Comparison of ENCODE assay signal across 14 mouse cellular contexts in genomic region chr16:23165441-23165840, GRCm38 (mm10). TPM values are rescaled to one million over a fixed set of nuclear protein-coding genes. Genes with fewer than 3 reads are reported as not detected.
DNase-seq lines count a peak whose midpoint lies in the region; ATAC-seq lines count a peak whose summit lies in the region.
"Had no signal": no experiment of that assay in that cellular context is flagged by ENCODE, and none has a peak within 500 bp of the region (broad histone marks: within the 10 kb centered on the region; RNA-seq: fewer than 3 reads in every experiment).

No protein-coding gene starts in this region.

- no peaks in the 10 kb centered on the region for H3K27me3 ChIP-seq in embryonic facial prominence, embryonic 11.5 days (ENCODE audit: control insufficient read depth, insufficient read depth, low read length)
- H3K27me3 ChIP-seq in embryonic facial prominence, embryonic 10.5 days (replicated peaks; ENCODE audit: low read depth, poor library complexity, severe bottlenecking): no peaks in the 10 kb centered on the region
- H3K27me3 ChIP-seq: midbrain, embryonic 12.5 days had no signal

- peak; percentile 23 for DNase-seq in embryonic facial prominence, embryonic 11.5 days (ENCODE audit: low spot score)
- no peak for DNase-seq in embryonic facial prominence, embryonic 10.5 days (ENCODE audit: low spot score)
- DNase-seq in spleen, postnatal 36 days (ENCODE audit: low spot score in 2 of 2): peak; percentile 26 to 43
- no peak for DNase-seq in spleen, postnatal 4 days (ENCODE audit: low spot score in 2 of 2)
- peak; percentile 76 to 78 for DNase-seq in thymus, postnatal 36 days
- DNase-seq in lung, postnatal 36 days: no peak
- DNase-seq in heart, postnatal 4 days: no peak
- DNase-seq: adrenal gland, postnatal 10 days; cerebellum, postnatal 14 days; kidney, adult 8-10 months had no signal

- no peak for ATAC-seq in embryonic facial prominence, embryonic 11.5 days (replicated peaks; ENCODE audit: insufficient number of reproducible peaks, low FRiP score, low TSS enrichment, low read depth)
- peak; percentile 82 for ATAC-seq in inflammation-experienced regulatory T-cells, adult 6 months
- ATAC-seq: forebrain, embryonic 16.5 days had no signal

- no peaks in the 10 kb centered on the region for H3K36me3 ChIP-seq in embryonic facial prominence, embryonic 11.5 days (replicated peaks; ENCODE audit: control insufficient read depth, insufficient read depth, low read depth, low read length)
- no peaks in the 10 kb centered on the region for H3K36me3 ChIP-seq in embryonic facial prominence, embryonic 10.5 days (replicated peaks)
- H3K36me3 ChIP-seq: midbrain, embryonic 12.5 days had no signal

- 68% methylated on average over 9 of the region's 9 CpGs for WGBS in embryonic facial prominence, embryonic 11.5 days
- 64% methylated on average over 9 of the region's 9 CpGs for WGBS in embryonic facial prominence, embryonic 10.5 days

- H3K9me3 ChIP-seq in embryonic facial prominence, embryonic 11.5 days (replicated peaks; ENCODE audit: control insufficient read depth, low read length): no peaks in the 10 kb centered on the region
- H3K9me3 ChIP-seq in embryonic facial prominence, embryonic 10.5 days: no peaks in the 10 kb centered on the region
- H3K9me3 ChIP-seq: midbrain, embryonic 12.5 days had no signal

- H3K4me1 ChIP-seq in embryonic facial prominence, embryonic 11.5 days (ENCODE audit: control insufficient read depth, insufficient read depth, low read length): no peaks in the 10 kb centered on the region
- no peaks in the 10 kb centered on the region for H3K4me1 ChIP-seq in embryonic facial prominence, embryonic 10.5 days
- H3K4me1 ChIP-seq: midbrain, embryonic 12.5 days had no signal

- no peak overlapping the region for H3K4me3 ChIP-seq in embryonic facial prominence, embryonic 11.5 days (ENCODE audit: low read depth, low read length)
- no peak overlapping the region for H3K4me3 ChIP-seq in embryonic facial prominence, embryonic 10.5 days
- H3K4me3 ChIP-seq: midbrain, embryonic 12.5 days had no signal

- no peak overlapping the region for H3K27ac ChIP-seq in embryonic facial prominence, embryonic 11.5 days (replicated peaks; ENCODE audit: low read depth, low read length)
- no peak overlapping the region for H3K27ac ChIP-seq in embryonic facial prominence, embryonic 10.5 days (replicated peaks)
- H3K27ac ChIP-seq: midbrain, embryonic 12.5 days had no signal

- H3K4me2 ChIP-seq in embryonic facial prominence, embryonic 11.5 days (ENCODE audit: low read depth, low read length): no peak overlapping the region
- H3K4me2 ChIP-seq: midbrain, embryonic 12.5 days had no signal

- H3K9ac ChIP-seq in embryonic facial prominence, embryonic 11.5 days (replicated peaks; ENCODE audit: low read length): no peak overlapping the region
- H3K9ac ChIP-seq: midbrain, embryonic 12.5 days had no signal

RNA-seq across cellular contexts. Expression of gene Adipoq, which starts 19.1 kb away (rescaled TPM):
- polyA plus RNA-seq in embryonic facial prominence, embryonic 11.5 days (2014; fragmentation: Nextera tagmentation; extraction: Ambion mirVana): 0.17 TPM in 1 of 2 replicates, not detected in the other
- not detected in 2 replicates for polyA plus RNA-seq in embryonic facial prominence, embryonic 10.5 days (2016; fragmentation: Nextera tagmentation; extraction: Ambion mirVana)
- polyA plus RNA-seq in inflammation-experienced regulatory T-cells, adult 6 months (2017; shearing (Covaris generic)): under 1 TPM in 2 of 3 experiments, not detected in 1; 0.46 to 0.95 TPM
- total RNA-seq in heart, postnatal 4 days (2021): 1 to 10 TPM; 4.9 to 6.2 TPM
- polyA plus RNA-seq: forebrain, embryonic 16.5 days; limb, embryonic 11.5 days; midbrain, embryonic 12.5 days had no signal

RNA-seq across cellular contexts. Expression of gene Rfc4, which starts 37.9 kb away (rescaled TPM):
- polyA plus RNA-seq in embryonic facial prominence, embryonic 11.5 days (2014; fragmentation: Nextera tagmentation; extraction: Ambion mirVana): 235 and 245 TPM in 2 replicates
- 208 and 218 TPM in 2 replicates for polyA plus RNA-seq in embryonic facial prominence, embryonic 10.5 days (2016; fragmentation: Nextera tagmentation; extraction: Ambion mirVana)
- polyA plus RNA-seq in inflammation-experienced regulatory T-cells, adult 6 months (2017; shearing (Covaris generic)): 100 to 1,000 TPM in 1 of 3 experiments, 10 to 100 TPM in 2; 34.3 to 110 (median 50.4) TPM
- 10 to 100 TPM; 34.9 to 37.4 TPM for total RNA-seq in heart, postnatal 4 days (2021)

RNA-seq across cellular contexts. Expression of gene Eif4a2, which starts 58.2 kb away (rescaled TPM):
- 278 and 280 TPM in 2 replicates for polyA plus RNA-seq in embryonic facial prominence, embryonic 11.5 days (2014; fragmentation: Nextera tagmentation; extraction: Ambion mirVana)
- polyA plus RNA-seq in embryonic facial prominence, embryonic 10.5 days (2016; fragmentation: Nextera tagmentation; extraction: Ambion mirVana): 170 and 177 TPM in 2 replicates
- 100 to 1,000 TPM; 438 to 692 (median 649) TPM for polyA plus RNA-seq in inflammation-experienced regulatory T-cells, adult 6 months (2017; shearing (Covaris generic))
- 100 to 1,000 TPM; 206 to 231 TPM for total RNA-seq in heart, postnatal 4 days (2021)

RNA-seq across cellular contexts. Expression of gene St6gal1, which starts 59.1 kb away (rescaled TPM):
- 34.9 and 36.6 TPM in 2 replicates for polyA plus RNA-seq in embryonic facial prominence, embryonic 11.5 days (2014; fragmentation: Nextera tagmentation; extraction: Ambion mirVana)
- polyA plus RNA-seq in embryonic facial prominence, embryonic 10.5 days (2016; fragmentation: Nextera tagmentation; extraction: Ambion mirVana): 27.3 and 28.9 TPM in 2 replicates
- polyA plus RNA-seq in inflammation-experienced regulatory T-cells, adult 6 months (2017; shearing (Covaris generic)): 10 to 100 TPM; 24.7 to 67.7 (median 66.3) TPM
- total RNA-seq in heart, postnatal 4 days (2021): 10 to 100 TPM; 19.8 to 20.3 TPM

Comparison
In these comparisons a context has a peak if more than half of its experiments do, and no peak if none do; other contexts are left out.
1. DNase-seq: peak in embryonic facial prominence, embryonic 11.5 days (single experiment), spleen, postnatal 36 days (2 of 2) and thymus, postnatal 36 days (2 of 2); none in embryonic facial prominence, embryonic 10.5 days (single experiment), spleen, postnatal 4 days (0 of 2), lung, postnatal 36 days (single experiment) and heart, postnatal 4 days (single experiment).